28 mouse cellular contexts compared by ENCODE assay signal in genomic region chr16:8687559-8688112, GRCm38 (mm10). TPM values are rescaled to one million over a fixed set of nuclear protein-coding genes. Genes with fewer than 3 reads are reported as not detected.
DNase-seq lines count a peak whose midpoint lies in the region; ATAC-seq and TF ChIP-seq lines count a peak whose summit lies in the region.
"Had no signal": no experiment of that assay in that cellular context is flagged by ENCODE, and none has a peak within 500 bp of the region (broad histone marks: within the 10 kb centered on the region; RNA-seq: fewer than 3 reads in every experiment).

No protein-coding gene starts in this region.

- no peaks in the 10 kb centered on the region for H3K27me3 ChIP-seq in intestine, embryonic 16.5 days (replicated peaks; ENCODE audit: control insufficient read depth, insufficient read depth, low read length)
- no peaks in the 10 kb centered on the region for H3K27me3 ChIP-seq in intestine, embryonic 15.5 days (replicated peaks)
- no peaks in the 10 kb centered on the region for H3K27me3 ChIP-seq in liver, adult 2 months (ENCODE audit: control insufficient read depth, insufficient read depth, low read length)
- H3K27me3 ChIP-seq in liver, embryonic 16.5 days (ENCODE audit: control insufficient read depth, insufficient read depth, low read depth, low read length), result no peaks in the 10 kb centered on the region
- H3K27me3 ChIP-seq: embryonic facial prominence, embryonic 15.5 days had no signal

- H3K4me1 ChIP-seq in intestine, embryonic 16.5 days (ENCODE audit: control insufficient read depth, insufficient read depth, low read length), result peaks cover 16% of the 10 kb centered on the region
- peaks cover 7% of the 10 kb centered on the region for H3K4me1 ChIP-seq in intestine, embryonic 15.5 days (replicated peaks)
- H3K4me1 ChIP-seq in liver, adult 2 months (ENCODE audit: control insufficient read depth, insufficient read depth, low read length), result peaks cover 11% of the 10 kb centered on the region
- H3K4me1 ChIP-seq in liver, embryonic 16.5 days (ENCODE audit: control insufficient read depth, low read depth, low read length), result peaks cover 52% of the 10 kb centered on the region
- H3K4me1 ChIP-seq: embryonic facial prominence, embryonic 15.5 days had no signal

- no peak for TF ChIP-seq POLR2A in liver, adult 2 months (IDR thresholded peaks at IDR 0.05; ENCODE audit: extremely low read depth, insufficient read depth, low read length)

- no peak overlapping the region for H3K4me2 ChIP-seq in intestine, embryonic 16.5 days (ENCODE audit: low read depth, low read length)
- H3K4me2 ChIP-seq in intestine, embryonic 15.5 days (replicated peaks), result no peak overlapping the region
- peak overlapping the region; percentile 54 for H3K4me2 ChIP-seq in liver, embryonic 16.5 days (ENCODE audit: low read depth, low read length)
- H3K4me2 ChIP-seq: embryonic facial prominence, embryonic 15.5 days; hindbrain, embryonic 14.5 days had no signal

- no peaks in the 10 kb centered on the region for H3K9me3 ChIP-seq in intestine, embryonic 16.5 days (ENCODE audit: control insufficient read depth, low read length)
- no peaks in the 10 kb centered on the region for H3K9me3 ChIP-seq in intestine, embryonic 15.5 days
- no peaks in the 10 kb centered on the region for H3K9me3 ChIP-seq in liver, embryonic 16.5 days (replicated peaks; ENCODE audit: control insufficient read depth, low read length)
- H3K9me3 ChIP-seq: embryonic facial prominence, embryonic 15.5 days had no signal

- no peak overlapping the region for H3K9ac ChIP-seq in intestine, embryonic 16.5 days (ENCODE audit: low read depth, low read length)
- no peak overlapping the region for H3K9ac ChIP-seq in intestine, embryonic 15.5 days
- H3K9ac ChIP-seq in liver, adult 2 months (ENCODE audit: low read depth, low read length), result no peak overlapping the region
- peak overlapping the region; percentile 63 for H3K9ac ChIP-seq in liver, embryonic 16.5 days (ENCODE audit: low read depth, low read length)
- H3K9ac ChIP-seq: embryonic facial prominence, embryonic 15.5 days; forebrain, postnatal 0 days; hindbrain, embryonic 14.5 days had no signal

- peak; percentile 51; the same call in 1 of the 2 replicates for ATAC-seq in intestine, embryonic 16.5 days
- ATAC-seq in intestine, embryonic 15.5 days, result no peak
- no peak for ATAC-seq in liver, embryonic 16.5 days (ENCODE audit: low read depth)
- ATAC-seq: inflammation-experienced regulatory T-cells, adult 6 months had no signal

- DNase-seq in c-Kit-positive CD71-positive TER-119-positive erythroid progenitor cells, embryonic 14.5 days (ENCODE audit: low spot score), result peak; percentile 42
- DNase-seq in liver, adult 2 months (ENCODE audit: extremely low read depth, low read depth, low spot score), result peak; percentile 81
- DNase-seq in adrenal gland, adult 8-10 months, result no peak
- no peak for DNase-seq in left cerebral cortex, adult 2 months (ENCODE audit: extremely low spot score in 1 of 2, low spot score in 2 of 2)
- no peak for DNase-seq in left cerebral cortex, postnatal 14 days (ENCODE audit: low spot score in 2 of 2)
- DNase-seq: adrenal gland, postnatal 14 days; forebrain, postnatal 0 days; gastrocnemius, postnatal 36 days; heart, postnatal 36 days; kidney, postnatal 36 days; right cerebral cortex, adult 18-20 months had no signal

- H3K79me2 ChIP-seq in liver, adult 2 months (ENCODE audit: control insufficient read depth, insufficient read depth, low read length), result no peaks in the 10 kb centered on the region

- H3K4me3 ChIP-seq in intestine, embryonic 16.5 days (ENCODE audit: low read length), result no peak overlapping the region
- no peak overlapping the region for H3K4me3 ChIP-seq in intestine, embryonic 15.5 days (replicated peaks)
- H3K4me3 ChIP-seq in liver, adult 2 months (ENCODE audit: insufficient read depth, low read depth, low read length), result no peak overlapping the region
- H3K4me3 ChIP-seq in liver, embryonic 16.5 days (ENCODE audit: low read depth, low read length), result no peak overlapping the region
- no peak overlapping the region for H3K4me3 ChIP-seq in left cerebral cortex, adult 2 months
- H3K4me3 ChIP-seq: embryonic facial prominence, embryonic 15.5 days had no signal

- peak overlapping the region; percentile 11 for H3K27ac ChIP-seq in intestine, embryonic 16.5 days (ENCODE audit: low read length)
- no peak overlapping the region for H3K27ac ChIP-seq in intestine, embryonic 15.5 days
- 0 out of 2 replicates have a peak overlapping the region, but pooled peaks have one; percentile 2 for H3K27ac ChIP-seq in liver, adult 2 months (replicated peaks; ENCODE audit: insufficient read depth, low read depth, low read length)
- H3K27ac ChIP-seq in liver, embryonic 16.5 days (ENCODE audit: low read length), result peak overlapping the region; percentile 93
- no peak overlapping the region for H3K27ac ChIP-seq in left cerebral cortex, adult 2 months
- H3K27ac ChIP-seq: embryonic facial prominence, embryonic 15.5 days; hindbrain, embryonic 14.5 days; macrophage had no signal

- no peak for TF ChIP-seq CTCF in liver, adult 2 months (IDR thresholded peaks at IDR 0.05; ENCODE audit: low read depth, low read length)
- TF ChIP-seq CTCF in left cerebral cortex, adult 2 months (IDR thresholded peaks at IDR 0.05), result no peak

- H3K36me3 ChIP-seq in intestine, embryonic 16.5 days (ENCODE audit: control insufficient read depth, insufficient read depth, low read length), result peaks cover 17% of the 10 kb centered on the region
- peaks cover 23% of the 10 kb centered on the region for H3K36me3 ChIP-seq in intestine, embryonic 15.5 days
- peaks cover 28% of the 10 kb centered on the region for H3K36me3 ChIP-seq in liver, adult 2 months (ENCODE audit: control insufficient read depth, insufficient read depth, low read length)
- H3K36me3 ChIP-seq in liver, embryonic 16.5 days (ENCODE audit: control insufficient read depth, insufficient read depth), result peaks cover 52% of the 10 kb centered on the region

- intact Hi-C loops in left cerebral cortex, adult 2 months (cut with DNase I), result loop anchor here (2.0 to 10.0 kb wide), 2 partner anchors 147 to 181 kb away; partner anchors contain the start of gene 1810013L24Rik
- intact Hi-C loops in left cerebral cortex, postnatal 14 days (cut with DNase I), result loop anchor here (5.0 kb wide), 2 partner anchors 80 to 180 kb away; no protein-coding TSS in a partner anchor

RNA-seq across cellular contexts. Expression of gene Gm5767, which starts 7.1 kb away (rescaled TPM):
- polyA plus RNA-seq in intestine, embryonic 16.5 days (2015; fragmentation: Nextera tagmentation; extraction: Ambion mirVana), result not detected in 2 replicates
- polyA plus RNA-seq in intestine, embryonic 15.5 days (2015; fragmentation: Nextera tagmentation; extraction: Ambion mirVana), result not detected in 2 replicates
- total RNA-seq in liver, adult 2 months (2014; rRNA removed), result not detected in 2 replicates
- polyA plus RNA-seq in liver, adult 2 months (2012; rRNA removed), result 0.62 and 0.90 TPM in 2 replicates
- polyA plus RNA-seq in liver, embryonic 16.5 days (2015; fragmentation: Nextera tagmentation; extraction: Ambion mirVana), result 0.15 TPM in 1 of 2 replicates, not detected in the other
- not detected for total RNA-seq in adrenal gland, adult 8-10 months (2022)
- not detected for total RNA-seq in left cerebral cortex, adult 2 months (2021)
- not detected for total RNA-seq in left cerebral cortex, postnatal 14 days (2021)
- total RNA-seq: adrenal gland, postnatal 14 days; forebrain, postnatal 0 days; gastrocnemius, adult 18-20 months; gastrocnemius, postnatal 36 days; heart, postnatal 36 days; layer of hippocampus, adult 8-10 months; left cerebral cortex, postnatal 36 days; midbrain, postnatal 0 days had no signal
- polyA plus RNA-seq: brain, embryonic 14.5 days; embryonic facial prominence, embryonic 15.5 days; forebrain, embryonic 11.5 days; forebrain, postnatal 0 days; heart, embryonic 14.5 days; inflammation-experienced regulatory T-cells, adult 6 months; kidney, embryonic 14.5 days; lung, postnatal 0 days; macrophage; midbrain, postnatal 0 days; neural tube, embryonic 14.5 days had no signal

RNA-seq across cellular contexts. Expression of gene Carhsp1, which starts 15.7 kb away (rescaled TPM):
- 85.0 and 89.4 TPM in 2 replicates for polyA plus RNA-seq in intestine, embryonic 16.5 days (2015; fragmentation: Nextera tagmentation; extraction: Ambion mirVana)
- polyA plus RNA-seq in intestine, embryonic 15.5 days (2015; fragmentation: Nextera tagmentation; extraction: Ambion mirVana), result 89.8 and 90.4 TPM in 2 replicates
- 55.6 and 57.5 TPM in 2 replicates for total RNA-seq in liver, adult 2 months (2014; rRNA removed)
- polyA plus RNA-seq in liver, adult 2 months (2012; rRNA removed), result 125 and 126 TPM in 2 replicates
- polyA plus RNA-seq in liver, embryonic 16.5 days (2015; fragmentation: Nextera tagmentation; extraction: Ambion mirVana), result 95.2 and 96.6 TPM in 2 replicates
- 100 to 1,000 TPM in 2 of 4 experiments, 10 to 100 TPM in 2; 47.3 to 133 (median 83.9) TPM for total RNA-seq in adrenal gland, adult 8-10 months (2022)
- 10 to 100 TPM; 11.2 to 16.4 TPM for total RNA-seq in left cerebral cortex, adult 2 months (2021)
- 10 to 100 TPM in 1 of 2 experiments, 1 to 10 TPM in 1; 8.6 to 13.9 TPM for total RNA-seq in left cerebral cortex, postnatal 14 days (2021)

RNA-seq across cellular contexts. Expression of gene Tmem186, which starts 50.1 kb away (rescaled TPM):
- 23.9 and 24.2 TPM in 2 replicates for polyA plus RNA-seq in intestine, embryonic 16.5 days (2015; fragmentation: Nextera tagmentation; extraction: Ambion mirVana)
- 22.0 and 22.2 TPM in 2 replicates for polyA plus RNA-seq in intestine, embryonic 15.5 days (2015; fragmentation: Nextera tagmentation; extraction: Ambion mirVana)
- 6.5 and 7.0 TPM in 2 replicates for total RNA-seq in liver, adult 2 months (2014; rRNA removed)
- polyA plus RNA-seq in liver, adult 2 months (2012; rRNA removed), result 8.0 and 8.7 TPM in 2 replicates
- 8.9 and 9.7 TPM in 2 replicates for polyA plus RNA-seq in liver, embryonic 16.5 days (2015; fragmentation: Nextera tagmentation; extraction: Ambion mirVana)
- total RNA-seq in adrenal gland, adult 8-10 months (2022), result 10 to 100 TPM; 22.7 to 24.9 (median 23.8) TPM
- total RNA-seq in left cerebral cortex, adult 2 months (2021), result 10 to 100 TPM; 12.5 to 13.1 TPM
- total RNA-seq in left cerebral cortex, postnatal 14 days (2021), result 10 to 100 TPM; 11.2 to 12.6 TPM

RNA-seq across cellular contexts. Expression of gene Pmm2, which starts 50.2 kb away (rescaled TPM):
- polyA plus RNA-seq in intestine, embryonic 16.5 days (2015; fragmentation: Nextera tagmentation; extraction: Ambion mirVana), result 126 and 128 TPM in 2 replicates
- polyA plus RNA-seq in intestine, embryonic 15.5 days (2015; fragmentation: Nextera tagmentation; extraction: Ambion mirVana), result 92.0 and 98.9 TPM in 2 replicates
- 27.9 and 30.5 TPM in 2 replicates for total RNA-seq in liver, adult 2 months (2014; rRNA removed)
- 54.9 and 65.2 TPM in 2 replicates for polyA plus RNA-seq in liver, adult 2 months (2012; rRNA removed)
- polyA plus RNA-seq in liver, embryonic 16.5 days (2015; fragmentation: Nextera tagmentation; extraction: Ambion mirVana), result 29.5 and 30.1 TPM in 2 replicates
- 10 to 100 TPM; 56.5 to 79.9 (median 70.5) TPM for total RNA-seq in adrenal gland, adult 8-10 months (2022)
- total RNA-seq in left cerebral cortex, adult 2 months (2021), result 10 to 100 TPM; 36.2 to 36.9 TPM
- 10 to 100 TPM; 33.7 to 33.8 TPM for total RNA-seq in left cerebral cortex, postnatal 14 days (2021)

Comparison
In these comparisons a context has a peak if more than half of its experiments do, and no peak if none do; other contexts are left out.
1. H3K27ac ChIP-seq: peak in intestine, embryonic 16.5 days (single experiment), liver, adult 2 months (single experiment) and liver, embryonic 16.5 days (single experiment); none in intestine, embryonic 15.5 days (single experiment) and left cerebral cortex, adult 2 months (single experiment).
2. DNase-seq: peak in c-Kit-positive CD71-positive TER-119-positive erythroid progenitor cells, embryonic 14.5 days (single experiment) and liver, adult 2 months (single experiment); none in adrenal gland, adult 8-10 months (single experiment), left cerebral cortex, adult 2 months (0 of 2) and left cerebral cortex, postnatal 14 days (0 of 2).